Comparison of ENCODE assay signal across 7 mouse cellular contexts in genomic region chr6:148441871-148442270, GRCm38 (mm10). TPM values are rescaled to one million over a fixed set of nuclear protein-coding genes. Genes with fewer than 3 reads are reported as not detected.
DNase-seq lines count a peak whose midpoint lies in the region; ATAC-seq lines count a peak whose summit lies in the region.

No protein-coding gene starts in this region.

- H3K4me3 ChIP-seq in embryonic facial prominence, embryonic 10.5 days, result peak overlapping the region; percentile 77; the same call in 1 of the 2 replicates
- H3K4me3 ChIP-seq in forebrain, embryonic 15.5 days, result peak overlapping the region; percentile 61
- no peak overlapping the region for H3K4me3 ChIP-seq in hindbrain, embryonic 11.5 days (ENCODE audit: low read depth, low read length)
- peak overlapping the region; percentile 75 for H3K4me3 ChIP-seq in lung, embryonic 16.5 days (ENCODE audit: low read length)

- H3K9me3 ChIP-seq in embryonic facial prominence, embryonic 10.5 days, result no peaks in the 10 kb centered on the region
- no peaks in the 10 kb centered on the region for H3K9me3 ChIP-seq in forebrain, embryonic 15.5 days
- no peaks in the 10 kb centered on the region for H3K9me3 ChIP-seq in hindbrain, embryonic 11.5 days (ENCODE audit: control insufficient read depth, low read length)
- no peaks in the 10 kb centered on the region for H3K9me3 ChIP-seq in lung, embryonic 16.5 days (ENCODE audit: control insufficient read depth, low read length)

- H3K36me3 ChIP-seq in embryonic facial prominence, embryonic 10.5 days (replicated peaks), result no peaks in the 10 kb centered on the region
- no peaks in the 10 kb centered on the region for H3K36me3 ChIP-seq in forebrain, embryonic 15.5 days
- no peaks in the 10 kb centered on the region for H3K36me3 ChIP-seq in hindbrain, embryonic 11.5 days (ENCODE audit: control insufficient read depth, insufficient read depth, low read length)
- H3K36me3 ChIP-seq in lung, embryonic 16.5 days (ENCODE audit: control insufficient read depth, insufficient read depth, low read length), result no peaks in the 10 kb centered on the region

- 10% methylated on average over 5 of the region's 5 CpGs for WGBS in embryonic facial prominence, embryonic 10.5 days
- WGBS in forebrain, embryonic 15.5 days, result 7% methylated on average over 5 of the region's 5 CpGs
- WGBS in hindbrain, embryonic 11.5 days, result 13% methylated on average over 5 of the region's 5 CpGs
- WGBS in lung, embryonic 16.5 days, result 17% methylated on average over 5 of the region's 5 CpGs

- H3K9ac ChIP-seq in forebrain, embryonic 15.5 days (replicated peaks), result no peak overlapping the region
- no peak overlapping the region for H3K9ac ChIP-seq in hindbrain, embryonic 11.5 days (ENCODE audit: low read depth, low read length)
- peak overlapping the region; percentile 43 for H3K9ac ChIP-seq in lung, embryonic 16.5 days (ENCODE audit: low read length)

- H3K4me1 ChIP-seq in embryonic facial prominence, embryonic 10.5 days, result peaks cover 36% of the 10 kb centered on the region
- H3K4me1 ChIP-seq in forebrain, embryonic 15.5 days, result peaks cover 21% of the 10 kb centered on the region
- peaks cover 11% of the 10 kb centered on the region for H3K4me1 ChIP-seq in hindbrain, embryonic 11.5 days (replicated peaks; ENCODE audit: control insufficient read depth, insufficient read depth, low read length)
- H3K4me1 ChIP-seq in lung, embryonic 16.5 days (replicated peaks; ENCODE audit: control insufficient read depth, insufficient read depth, low read length), result peaks cover 16% of the 10 kb centered on the region

- H3K27ac ChIP-seq in embryonic facial prominence, embryonic 10.5 days (replicated peaks), result no peak overlapping the region
- H3K27ac ChIP-seq in forebrain, embryonic 15.5 days (replicated peaks), result no peak overlapping the region
- H3K27ac ChIP-seq in hindbrain, embryonic 11.5 days (ENCODE audit: low read depth, low read length), result no peak overlapping the region
- H3K27ac ChIP-seq in lung, embryonic 16.5 days (ENCODE audit: low read length), result no peak overlapping the region

- peaks cover 66% of the 10 kb centered on the region for H3K27me3 ChIP-seq in embryonic facial prominence, embryonic 10.5 days (replicated peaks; ENCODE audit: low read depth, poor library complexity, severe bottlenecking)
- peaks cover 13% of the 10 kb centered on the region for H3K27me3 ChIP-seq in forebrain, embryonic 15.5 days
- H3K27me3 ChIP-seq in hindbrain, embryonic 11.5 days (ENCODE audit: control insufficient read depth, insufficient read depth, low read length), result peaks cover 24% of the 10 kb centered on the region
- H3K27me3 ChIP-seq in lung, embryonic 16.5 days (ENCODE audit: control insufficient read depth, insufficient read depth, low read depth, low read length), result peaks cover 25% of the 10 kb centered on the region

- peak overlapping the region; percentile 92 for H3K4me2 ChIP-seq in forebrain, embryonic 15.5 days (replicated peaks)
- no peak overlapping the region for H3K4me2 ChIP-seq in hindbrain, embryonic 11.5 days (replicated peaks; ENCODE audit: low read depth, low read length)
- H3K4me2 ChIP-seq in lung, embryonic 16.5 days (ENCODE audit: low read depth, low read length), result peak overlapping the region; percentile 98

- ATAC-seq in forebrain, embryonic 15.5 days (replicated peaks), result no peak
- no peak for ATAC-seq in hindbrain, embryonic 11.5 days (ENCODE audit: low FRiP score)
- no peak for ATAC-seq in lung, embryonic 16.5 days (ENCODE audit: low read depth)

- DNase-seq in embryonic facial prominence, embryonic 10.5 days (ENCODE audit: low spot score), result peak; percentile 21
- peak; percentile 23 for DNase-seq in hindbrain, embryonic 11.5 days (ENCODE audit: low spot score)
- DNase-seq in cerebellum, adult 11-12 months, result no peak
- DNase-seq in spleen, adult 18-20 months, result no peak
- no peak for DNase-seq in T-cell, adult 2 months (ENCODE audit: low spot score)

RNA-seq across cellular contexts. Expression of gene Tmtc1, which starts 2.3 kb away (rescaled TPM):
- 0.57 and 0.76 TPM in 2 replicates for polyA plus RNA-seq in embryonic facial prominence, embryonic 10.5 days (2016; fragmentation: Nextera tagmentation; extraction: Ambion mirVana)
- 2.6 TPM in 2 replicates for polyA plus RNA-seq in forebrain, embryonic 15.5 days (2015; fragmentation: Nextera tagmentation; extraction: Ambion mirVana)
- 0.74 and 1.1 TPM in 2 replicates for polyA plus RNA-seq in hindbrain, embryonic 11.5 days (2014; fragmentation: Nextera tagmentation; extraction: Ambion mirVana)
- 1.7 and 1.8 TPM in 2 replicates for polyA plus RNA-seq in lung, embryonic 16.5 days (2015; fragmentation: Nextera tagmentation; extraction: Ambion mirVana)

Comparison
In these comparisons a context has a peak if more than half of its experiments do, and no peak if none do; other contexts are left out.
1. DNase-seq: peak in embryonic facial prominence, embryonic 10.5 days (single experiment) and hindbrain, embryonic 11.5 days (single experiment); none in cerebellum, adult 11-12 months (single experiment), spleen, adult 18-20 months (0 of 2) and T-cell, adult 2 months (single experiment).